14 mouse cellular contexts compared by ENCODE assay signal in the genomic region with DNA sequence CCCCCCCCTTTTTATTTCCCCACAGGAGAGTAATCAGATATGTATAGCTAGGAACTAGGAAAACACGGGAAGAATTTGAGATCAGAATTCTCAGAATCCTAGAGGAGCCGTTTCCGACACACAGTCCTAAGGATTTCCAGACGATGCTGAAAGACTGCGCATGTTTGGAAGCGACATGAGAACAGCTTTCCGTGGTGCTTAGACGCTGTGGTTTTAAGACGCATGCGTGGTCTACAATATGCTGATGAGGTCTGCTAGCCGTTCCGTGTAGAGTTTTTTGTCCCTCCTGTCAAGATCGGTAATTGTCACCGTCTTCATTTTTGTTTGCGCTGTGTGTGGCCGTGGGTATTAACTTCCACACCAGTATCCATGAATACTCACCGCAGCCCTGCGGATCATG.
"Had no signal": no experiment of that assay in that cellular context is flagged by ENCODE, and none has a peak within 500 bp of the region (broad histone marks: within the 10 kb centered on the region; RNA-seq: fewer than 3 reads in every experiment).

No protein-coding gene starts in this region.

- H3K4me1 ChIP-seq: liver, embryonic 15.5 days; midbrain, embryonic 10.5 days had no signal

- H3K36me3 ChIP-seq: liver, embryonic 15.5 days; midbrain, embryonic 10.5 days; neural tube, embryonic 15.5 days had no signal

- H3K4me3 ChIP-seq: liver, embryonic 15.5 days; midbrain, embryonic 10.5 days; myocyte; neural tube, embryonic 15.5 days had no signal

- DNase-seq: kidney, adult 11 months; kidney, adult 9 months; kidney, postnatal 10 days; kidney, postnatal 4 days; lung, adult 2 months; lung, postnatal 4 days; midbrain, embryonic 14.5 days; right cerebral cortex, postnatal 14 days had no signal

- H3K9me3 ChIP-seq: liver, embryonic 15.5 days; midbrain, embryonic 10.5 days; neural tube, embryonic 15.5 days had no signal

- H3K27me3 ChIP-seq: liver, embryonic 15.5 days; neural tube, embryonic 15.5 days had no signal

- ATAC-seq: lung, postnatal 0 days had no signal

- H3K4me2 ChIP-seq: liver, embryonic 11.5 days; liver, embryonic 15.5 days; neural tube, embryonic 15.5 days had no signal

- H3K27ac ChIP-seq: liver, embryonic 15.5 days; midbrain, embryonic 10.5 days; neural tube, embryonic 15.5 days had no signal

- H3K9ac ChIP-seq: liver, embryonic 15.5 days; neural tube, embryonic 15.5 days had no signal
